Mouse (Mus musculus) G1E-ER4 (cell line): ENCODE results near the gene Naf1. TPM values are rescaled to one million over a fixed set of nuclear protein-coding genes. Genes with fewer than 3 reads are reported as not detected.

ENCODE experiments used
- GATA1 ChIP-seq: IDR thresholded peaks from one replicate; pipeline ENCODE4 v1.8.0; 2012; ENCODE audit warnings: low read length, inconsistent platforms
- polyA plus RNA-seq: library from polyadenylated mRNA; stranded (reverse); fragments of >175 nt; gene quantifications from 2 replicates; pipeline ENCODE4 v1.2.3, GENCODE M21; 2012

Naf1 gene
- polyA plus RNA-seq: 47.0 and 60.9 TPM in 2 replicates

DNA sequence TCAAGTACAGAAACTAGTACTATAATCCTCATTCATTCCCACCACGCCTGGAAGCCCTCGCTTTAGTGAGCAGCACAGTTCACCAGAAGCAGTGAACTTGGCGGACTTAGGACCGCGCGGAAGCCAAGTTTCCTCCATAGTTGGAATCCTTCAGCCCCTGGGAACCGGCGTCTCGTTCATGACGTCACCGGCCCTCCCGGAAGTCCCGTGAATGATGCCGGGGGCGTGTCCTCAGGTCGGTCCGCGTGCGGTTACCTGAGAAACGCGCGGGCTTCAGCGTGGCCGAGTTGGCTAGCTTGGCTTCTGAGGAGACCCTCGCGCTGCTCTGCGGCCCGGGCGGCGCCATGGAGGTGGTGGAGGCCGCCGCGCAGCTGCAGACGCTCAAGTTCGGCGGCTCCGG is at the start of gene Naf1:
Gene Naf1 (plus strand): TSS at position 195 of the 400 bp plus-strand sequence.
- no peak for TF ChIP-seq GATA1

DNA sequence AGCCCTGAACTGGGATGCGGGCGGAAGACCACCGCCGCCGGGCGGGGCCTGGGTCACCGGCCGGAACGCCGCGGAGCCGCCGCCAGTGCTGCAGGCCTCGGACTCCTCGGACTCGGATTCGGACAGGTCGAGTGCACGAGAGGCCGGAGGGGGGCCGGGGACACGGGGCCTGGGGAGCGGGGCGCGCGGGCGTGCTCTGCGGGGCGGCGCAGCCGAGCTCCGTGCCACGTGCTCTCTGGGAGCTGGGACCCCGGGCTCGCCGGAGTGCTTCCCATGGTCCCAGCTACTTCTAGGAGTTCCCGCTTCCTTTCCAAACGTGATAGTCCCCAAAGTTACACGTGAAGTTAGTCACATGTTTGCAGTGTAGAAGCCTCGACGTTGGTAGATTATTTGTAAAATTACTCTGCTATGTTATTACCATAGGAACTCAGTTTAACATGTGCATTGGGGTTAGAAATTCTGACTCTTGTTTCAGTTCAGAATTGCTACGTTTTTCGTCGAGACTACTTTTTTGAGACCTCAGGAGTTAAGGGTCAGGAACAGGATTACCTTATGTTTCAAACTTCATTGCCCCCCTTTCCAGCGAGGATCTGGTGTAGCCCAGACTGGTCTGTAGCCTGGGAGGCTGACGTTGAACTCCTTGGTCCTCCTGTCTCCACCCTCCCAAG is 1.0 kb downstream of the Naf1 start:
- TF ChIP-seq GATA1: no peak

DNA sequence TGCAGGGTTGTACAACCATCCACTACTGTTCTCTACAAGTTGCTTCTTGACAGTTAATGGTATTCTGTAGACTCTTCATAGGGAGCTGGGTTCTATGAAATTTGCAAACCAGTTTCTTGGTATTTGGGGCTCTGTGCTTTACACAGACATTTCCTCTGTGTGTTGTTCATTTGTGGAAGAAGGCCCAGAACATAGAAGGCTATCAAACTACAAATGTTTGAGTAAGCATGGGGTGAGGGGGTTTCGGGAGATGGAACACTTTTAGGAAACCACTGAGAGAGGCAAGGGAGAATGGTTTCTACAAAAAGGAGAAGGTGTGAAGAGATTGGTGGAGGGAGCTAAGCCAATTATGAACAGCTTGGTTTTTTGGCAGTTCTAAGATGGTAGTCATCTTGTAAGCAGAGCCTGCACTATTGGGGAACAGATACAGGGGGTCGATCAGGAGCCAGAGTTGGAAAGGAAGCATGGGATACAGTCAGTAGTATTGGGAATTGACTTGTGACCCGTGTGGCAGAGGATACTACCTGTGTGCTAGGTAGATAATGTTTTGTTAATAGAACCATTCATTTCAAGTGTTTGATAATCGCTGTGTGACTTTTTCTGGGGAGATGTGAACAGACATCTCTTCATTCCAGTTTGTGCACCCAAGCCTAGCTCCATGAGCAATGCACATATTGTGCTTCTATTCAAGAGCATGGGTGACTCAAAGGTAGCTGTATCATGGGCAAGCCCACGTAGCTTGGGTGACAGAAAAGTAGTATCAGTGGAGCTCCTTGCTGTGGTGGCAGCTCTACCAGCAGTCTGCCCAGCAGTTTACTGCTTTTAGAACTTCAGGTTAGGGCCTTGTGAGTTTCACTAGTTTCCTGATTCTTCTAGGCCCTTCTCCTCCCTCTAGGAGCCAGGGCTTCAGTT is 1.8 kb downstream of the Naf1 start:
- no peak for TF ChIP-seq GATA1

DNA sequence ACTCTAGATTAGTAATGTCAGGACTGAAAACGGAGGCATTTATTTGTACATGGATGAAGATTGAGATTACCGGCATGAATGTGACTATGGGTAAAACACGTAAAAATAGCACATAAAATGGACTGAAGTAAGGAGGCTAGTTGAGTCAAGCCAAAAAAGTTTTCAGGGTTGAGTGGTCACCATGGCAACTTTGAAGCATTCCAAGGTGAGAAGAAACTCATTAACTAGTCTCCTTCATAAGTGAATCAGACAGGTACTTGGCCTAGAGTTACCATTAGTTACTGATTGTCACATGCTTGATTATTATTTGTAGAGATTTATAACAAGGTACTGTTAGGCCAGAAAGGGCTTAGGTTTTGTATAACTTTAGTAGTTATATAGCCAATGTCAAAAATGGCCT is 3.7 kb downstream of the Naf1 start:
- no peak for TF ChIP-seq GATA1

DNA sequence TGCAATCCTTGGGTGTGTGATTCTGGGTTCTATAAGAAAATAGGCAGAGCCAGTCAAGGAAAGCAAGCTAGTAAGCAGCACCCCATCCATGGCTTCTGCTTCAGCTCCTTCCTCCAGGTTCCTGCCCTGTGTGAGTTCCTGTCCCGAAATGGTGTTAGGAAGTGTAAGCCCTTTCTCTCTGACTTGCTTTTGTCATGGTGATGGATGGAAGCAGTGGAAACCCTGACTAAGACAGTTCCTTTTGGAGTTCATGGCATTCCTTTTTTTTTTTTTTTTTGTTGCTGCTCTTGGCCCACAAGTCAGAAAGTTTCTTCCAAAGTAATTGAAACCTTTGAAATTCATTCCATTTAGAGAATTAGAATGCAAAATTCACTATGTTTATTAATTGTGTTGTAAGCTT is 5.1 kb downstream of the Naf1 start:
- TF ChIP-seq GATA1: no peak

DNA sequence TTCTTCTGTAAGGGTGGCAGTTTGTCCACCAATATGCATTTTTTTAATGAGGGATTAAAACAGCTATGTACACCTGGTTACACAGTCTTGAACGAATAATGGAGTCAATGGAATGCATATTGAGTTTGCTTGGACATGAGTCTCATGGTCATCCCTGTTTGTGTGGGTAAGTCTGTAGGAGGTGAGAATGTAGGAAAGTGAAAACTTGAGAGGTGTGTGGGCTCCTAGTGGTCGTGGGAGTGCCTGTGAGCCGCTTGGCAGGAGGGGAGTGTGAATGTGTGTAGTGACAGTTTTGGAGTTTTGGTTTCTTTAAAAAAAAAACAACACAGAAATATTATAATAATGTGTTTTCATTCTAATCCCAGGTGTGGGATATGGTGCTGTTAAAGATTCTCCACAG is 7.7 kb downstream of the Naf1 start:
- TF ChIP-seq GATA1: no peak

DNA sequence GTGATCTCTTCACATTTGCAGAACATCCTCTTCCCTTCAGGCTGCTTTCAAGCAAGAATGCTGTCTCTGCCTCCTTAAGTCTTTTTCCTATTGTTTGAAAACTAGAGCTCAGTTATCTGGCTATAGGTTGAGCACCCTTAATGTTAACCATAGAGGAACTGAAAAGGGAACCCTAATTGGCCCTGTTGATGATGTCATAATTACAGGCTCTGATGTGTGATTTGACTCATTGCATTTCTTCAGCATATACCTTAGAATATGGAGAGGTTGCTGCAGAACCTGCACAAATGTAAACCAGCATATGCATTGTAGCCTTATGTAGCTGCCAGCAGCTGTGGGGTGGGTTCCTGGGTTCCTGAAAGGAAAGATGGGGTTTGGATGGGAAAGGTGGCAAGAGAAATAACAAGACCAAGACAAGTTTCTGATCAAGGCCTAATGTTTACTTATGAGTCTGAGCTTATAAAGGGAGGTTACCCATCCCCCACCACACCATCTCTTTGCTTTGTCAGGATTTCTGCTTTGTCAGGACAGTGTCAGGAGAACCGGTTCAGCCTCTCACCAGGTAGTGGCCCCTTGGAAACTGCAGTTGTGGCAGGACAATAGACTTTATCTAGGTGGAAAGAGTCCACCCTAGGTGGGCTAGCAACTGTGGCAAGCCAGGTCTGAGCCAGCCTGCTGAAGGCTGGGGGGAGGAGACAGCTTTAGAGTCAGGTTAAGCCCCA is 9.4 kb downstream of the Naf1 start:
- no peak for TF ChIP-seq GATA1

DNA sequence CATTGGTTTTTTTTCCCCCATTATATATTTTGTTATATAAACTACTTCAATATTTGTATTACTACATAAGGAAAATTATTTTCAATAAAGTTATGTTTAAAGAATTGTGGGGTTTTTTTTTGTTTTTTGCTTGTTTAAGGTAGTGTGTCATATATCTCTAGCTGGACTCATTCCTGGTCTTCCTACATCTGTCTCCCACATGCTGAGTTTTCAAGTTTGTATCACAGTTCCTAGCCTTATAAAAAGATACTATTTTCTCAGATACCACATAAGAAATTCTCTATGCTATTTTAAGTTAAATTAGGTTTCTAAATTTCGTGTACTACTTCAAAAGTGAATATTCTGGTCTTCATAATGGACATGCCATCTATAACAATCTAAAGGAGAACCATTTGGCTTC is 23.8 kb downstream of the Naf1 start:
- TF ChIP-seq GATA1: no peak

DNA sequence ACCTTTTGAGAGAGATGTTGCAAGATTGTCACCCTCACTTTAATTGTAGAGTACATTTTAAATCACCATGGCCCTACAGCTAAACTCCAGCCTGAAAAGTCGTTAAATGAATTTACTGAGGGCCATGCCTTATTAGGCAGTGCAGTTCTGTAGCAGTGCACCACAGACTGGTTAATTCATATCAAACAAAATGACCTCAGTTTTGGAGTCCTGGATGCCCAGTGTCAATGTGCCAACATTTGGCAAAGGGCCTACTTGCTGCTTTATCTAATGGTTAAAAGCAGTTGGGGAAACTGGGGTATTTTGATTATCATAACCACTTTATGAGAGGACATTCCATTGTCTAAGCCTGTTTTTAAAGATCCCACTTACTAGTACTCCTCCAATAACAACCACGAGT is 31.9 kb downstream of the Naf1 start:
- no peak for TF ChIP-seq GATA1

DNA sequence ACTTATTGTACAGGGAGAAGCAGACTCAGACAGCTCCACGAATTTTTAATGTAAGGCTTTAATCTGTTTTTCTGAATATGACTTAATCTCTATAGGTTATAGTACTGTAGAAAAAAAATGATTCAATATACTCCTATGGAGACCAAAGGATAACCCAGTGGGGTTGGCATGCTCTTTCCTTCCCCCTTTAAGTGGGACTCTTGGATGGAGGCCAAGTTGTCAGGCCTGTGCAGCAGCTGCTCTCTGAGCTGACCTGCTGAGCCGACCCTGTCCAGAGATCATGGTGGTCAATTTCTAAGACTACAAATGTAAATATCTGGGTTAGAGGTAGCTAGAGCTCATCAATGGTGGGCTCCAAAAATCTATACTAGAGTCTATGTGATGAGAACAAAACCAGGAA is 45.0 kb downstream of the Naf1 start:
- TF ChIP-seq GATA1: no peak

DNA sequence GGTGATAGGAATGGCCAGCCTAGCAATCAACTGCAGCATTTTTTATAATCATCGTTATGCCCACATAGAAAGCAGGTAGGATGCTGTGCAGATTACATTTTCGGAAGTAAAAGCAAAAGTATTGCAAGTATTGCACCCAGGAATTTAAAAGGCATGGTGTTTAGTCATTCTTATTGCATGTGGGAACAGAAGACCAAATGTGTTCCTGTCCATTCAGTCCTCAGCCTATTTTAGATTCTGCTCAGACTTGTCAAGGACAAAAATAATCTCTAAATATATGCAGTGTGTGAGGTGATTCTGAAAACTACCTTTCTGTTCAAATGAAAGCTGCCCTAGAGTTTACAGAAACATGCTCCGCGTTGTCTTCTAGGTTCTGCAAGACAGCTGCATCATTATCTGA is 45.5 kb downstream of the Naf1 start:
- no peak for TF ChIP-seq GATA1

DNA sequence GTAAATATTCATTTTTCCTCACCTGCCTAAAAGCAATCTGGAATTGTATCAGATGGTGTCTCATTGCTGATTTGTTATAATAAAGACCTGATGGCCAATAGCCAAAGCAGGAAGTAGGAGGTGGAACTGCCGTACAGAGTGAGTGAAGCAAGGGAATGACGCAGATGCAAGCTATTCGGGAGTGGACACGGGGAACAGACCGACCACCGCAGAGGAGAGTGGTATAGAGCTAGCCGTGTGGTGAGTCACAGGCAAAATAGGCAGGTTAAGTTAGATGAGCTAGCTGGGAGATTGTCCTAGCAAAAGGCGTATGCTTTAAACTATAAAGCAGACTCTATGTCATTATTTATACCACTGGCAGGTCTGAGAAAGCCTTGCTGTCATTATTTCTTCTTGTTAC is 46.1 kb downstream of the Naf1 start:
- TF ChIP-seq GATA1: no peak

DNA sequence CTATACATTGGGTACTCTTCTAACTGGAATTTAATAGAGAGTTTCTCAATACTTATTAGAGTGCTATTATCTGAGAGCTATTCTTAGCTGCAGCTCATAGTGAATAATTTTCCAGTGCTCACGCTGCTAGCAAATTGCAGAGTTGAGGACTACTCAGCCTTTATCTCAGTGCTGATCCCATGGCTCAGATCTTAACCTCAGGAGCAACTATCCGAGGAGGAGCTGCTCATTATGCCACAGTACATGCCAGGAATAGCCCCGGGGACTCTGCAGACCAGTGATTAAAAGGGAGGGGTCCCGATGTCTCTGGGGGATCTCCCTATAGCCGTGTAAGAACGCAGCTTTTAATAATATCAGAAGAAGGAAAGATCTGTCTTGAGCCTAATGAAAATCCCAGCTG is 50.7 kb downstream of the Naf1 start:
- TF ChIP-seq GATA1: no peak

DNA sequence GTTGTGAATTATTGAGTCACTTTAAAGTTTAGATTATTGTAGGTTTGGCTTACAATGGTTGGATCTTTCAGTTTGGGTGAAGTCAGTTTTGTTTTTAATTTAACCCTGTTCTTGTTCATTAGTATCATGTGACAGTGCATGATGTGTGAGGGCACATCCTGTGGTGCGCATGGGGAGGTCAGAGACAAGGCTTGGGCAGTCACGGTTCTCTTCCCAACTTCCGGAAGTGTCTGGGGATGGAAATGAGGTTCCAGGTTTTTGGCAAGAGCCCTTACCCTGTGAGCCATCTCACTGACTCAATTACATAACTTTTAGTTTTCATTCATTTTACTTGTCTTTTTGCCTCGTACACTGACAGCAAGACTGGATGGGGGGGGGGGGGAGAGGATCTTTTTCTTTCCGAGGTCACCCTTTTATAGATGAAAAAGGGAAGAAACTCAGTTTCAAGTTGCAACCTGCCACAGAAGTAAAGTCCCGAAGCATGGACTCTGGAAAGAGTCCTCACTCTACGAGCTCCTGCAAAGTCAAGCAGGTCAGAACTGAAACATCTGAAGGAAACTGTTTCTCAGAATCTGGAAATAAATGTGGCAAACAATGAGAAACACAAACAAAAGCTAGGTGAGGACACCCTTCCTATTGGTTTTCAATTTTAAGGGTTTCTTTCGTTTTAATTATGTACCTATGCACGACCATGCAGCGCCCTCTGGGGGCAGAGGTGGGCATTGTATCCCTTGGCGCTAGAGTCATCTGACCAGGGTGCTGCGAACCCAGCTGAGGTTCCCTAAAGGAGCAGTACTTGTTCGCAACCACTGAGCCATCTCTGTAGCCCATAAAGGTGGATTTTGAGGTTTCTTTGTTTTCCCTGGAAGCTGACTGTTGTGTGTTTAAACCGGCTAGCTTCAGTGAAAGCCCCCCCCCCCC is 53.9 kb downstream of the Naf1 start:
- no peak for TF ChIP-seq GATA1

DNA sequence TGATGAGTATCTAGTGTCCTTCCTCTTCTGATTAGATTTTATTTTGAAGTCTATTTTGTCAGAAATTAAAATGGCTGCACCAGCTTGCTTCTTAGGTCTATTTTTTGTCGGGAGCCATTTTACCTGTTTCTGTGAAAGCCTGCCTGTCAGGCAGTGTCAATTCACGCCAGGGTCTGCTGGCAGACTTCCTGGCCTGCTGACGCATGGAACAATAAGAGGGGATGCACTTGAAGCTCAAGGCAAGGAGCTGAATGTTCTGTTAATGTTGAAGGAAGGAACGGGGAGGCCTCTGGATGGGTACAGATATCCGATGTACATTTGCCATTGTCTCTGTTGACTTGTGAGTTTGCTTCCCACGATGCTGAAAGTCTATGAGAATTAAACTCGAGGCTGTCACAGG is 56.0 kb downstream of the Naf1 start:
- no peak for TF ChIP-seq GATA1
